Mouse (Mus musculus) limb, embryonic 10.5 days (tissue): Measurements from ENCODE around the gene Slc6a4. TPM values are rescaled to one million over a fixed set of nuclear protein-coding genes. Genes with fewer than 3 reads are reported as not detected.

Experiments
- DNase-seq: peaks from one replicate; pipeline ENCODE4 v3.0.0-alpha.2; 2017; ENCODE audit warnings: low spot score
- H3K27ac ChIP-seq: fragments of 300-500 bp; sonication (generic); 2 replicates; pipeline ENCODE4 v1.5.1; 2016; ENCODE audit warnings: mild to moderate bottlenecking
- H3K27me3 ChIP-seq: fragments of 300-500 bp; sonication (generic); 2 replicates; pipeline ENCODE4 v1.6.1; 2016; ENCODE audit warnings: low read depth, mild to moderate bottlenecking; ENCODE audit not compliant: poor library complexity, severe bottlenecking
- H3K36me3 ChIP-seq: fragments of 300-500 bp; sonication (generic); 2 replicates; pipeline ENCODE4 v1.6.1; 2016; ENCODE audit warnings: mild to moderate bottlenecking, moderate library complexity
- H3K4me1 ChIP-seq: fragments of 300-500 bp; sonication (generic); 2 replicates; pipeline ENCODE4 v1.6.1; 2016
- H3K4me3 ChIP-seq: fragments of 300-500 bp; sonication (generic); 2 replicates; pipeline ENCODE4 v1.5.1; 2016; ENCODE audit warnings: mild to moderate bottlenecking, moderate library complexity
- H3K9me3 ChIP-seq: fragments of 300-500 bp; sonication (generic); replicated peaks from 2 replicates; pipeline ENCODE4 v1.6.1; 2016; ENCODE audit warnings: mild to moderate bottlenecking
- WGBS: fragments of 180-500 bp; shearing (Covaris S2); methylation state at CpG from one replicate; pipeline ENCODE4 v1.1.7; 2016; 5-methylcytosine and 5-hydroxymethylcytosine counted together
- polyA plus RNA-seq: library from polyadenylated mRNA; unstranded; fragments of >200 nt; fragmentation: Nextera tagmentation; extraction: Ambion mirVana; gene quantifications from 2 replicates; pipeline ENCODE4 v1.2.1, GENCODE M21; 2016

The Slc6a4 gene
- polyA plus RNA-seq, 1 experiment from 2014 or later, result 0.43 TPM

- DNase-seq, result peak; percentile 91
- peak overlapping the region; percentile 54 for H3K4me3 ChIP-seq
- no peaks in the 10 kb centered on the region for H3K9me3 ChIP-seq
- no peaks in the 10 kb centered on the region for H3K36me3 ChIP-seq
- WGBS, result under 1% methylated on average over 21 of the region's 21 CpGs
- H3K27me3 ChIP-seq, result peaks cover 71% of the 10 kb centered on the region
- H3K27ac ChIP-seq, result no peak overlapping the region
- peaks cover 26% of the 10 kb centered on the region for H3K4me1 ChIP-seq
Observed at GRCm38 (mm10) chr11:76997305-76997704, 1.1 kb upstream of the Slc6a4 start.

GRCm38 (mm10) chr11:76998705-76999226 lies 363 bp downstream of the Slc6a4 start:
- peaks cover 82% of the 10 kb centered on the region for H3K27me3 ChIP-seq
- peak; percentile 62 for DNase-seq
- no peaks in the 10 kb centered on the region for H3K36me3 ChIP-seq
- peaks cover 29% of the 10 kb centered on the region for H3K4me1 ChIP-seq
- H3K9me3 ChIP-seq, result no peaks in the 10 kb centered on the region
- no peak overlapping the region for H3K27ac ChIP-seq
- H3K4me3 ChIP-seq, result peak overlapping the region; percentile 54
- WGBS, result 11% methylated on average over 24 of the region's 24 CpGs

DNA sequence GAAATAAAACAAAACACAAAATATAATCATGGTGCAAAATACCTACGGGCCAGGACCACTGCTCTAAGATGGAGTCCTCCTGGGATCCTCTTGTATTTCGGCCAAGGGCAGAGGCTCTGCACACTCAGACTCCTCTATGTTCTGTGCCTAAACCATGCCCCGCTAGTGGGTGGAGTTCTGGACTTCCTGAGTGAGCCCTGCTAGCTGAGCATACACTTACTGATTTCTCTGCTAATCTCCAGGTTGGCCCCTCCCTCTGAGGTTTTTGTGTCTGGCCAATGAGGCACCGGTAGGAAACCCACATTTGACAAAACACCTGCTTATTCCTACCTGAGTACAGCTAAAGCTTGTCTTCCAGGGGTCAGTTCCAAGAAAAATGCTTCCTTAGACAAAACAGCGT lies 2.3 kb downstream of the Slc6a4 start:
- Histone ChIP-seq H3K4me1 (peaks cover 29% of the 10 kb centered on the region), H3K27ac (no peak overlapping the region), H3K4me3 (no peak overlapping the region), H3K9me3 (no peaks in the 10 kb centered on the region), H3K27me3 (peaks cover 81% of the 10 kb centered on the region), H3K36me3 (no peaks in the 10 kb centered on the region)
- 71% methylated on average over 5 of the region's 5 CpGs for WGBS
- DNase-seq, result no peak

GRCm38 (mm10) chr11:77002361-77002760 lies 4.0 kb downstream of the Slc6a4 start:
- WGBS, result 68% methylated on average over 1 of the region's 1 CpGs
- H3K9me3 ChIP-seq, result no peaks in the 10 kb centered on the region
- no peak overlapping the region for H3K4me3 ChIP-seq
- peaks cover 65% of the 10 kb centered on the region for H3K27me3 ChIP-seq
- no peak for DNase-seq
- no peaks in the 10 kb centered on the region for H3K36me3 ChIP-seq
- no peak overlapping the region for H3K27ac ChIP-seq
- peaks cover 28% of the 10 kb centered on the region for H3K4me1 ChIP-seq

DNA sequence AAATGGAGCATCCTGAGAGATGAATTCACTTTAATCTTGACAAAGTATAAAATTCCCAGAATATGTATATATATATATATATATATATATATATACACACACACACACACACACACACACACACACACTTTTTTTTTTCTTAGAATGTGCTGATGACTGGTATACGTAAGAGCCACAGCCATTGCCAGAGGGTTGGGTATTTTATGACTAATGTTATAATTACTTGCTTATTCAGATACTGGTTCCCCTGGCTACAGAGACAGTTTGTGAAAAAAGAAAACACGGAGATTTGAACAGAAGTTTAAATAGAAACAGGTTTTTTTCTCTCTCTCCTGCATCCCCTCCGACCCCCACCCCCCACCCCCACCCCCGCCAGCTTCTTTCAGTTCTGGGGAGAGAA lies 7.5 kb downstream of the Slc6a4 start:
- Histone ChIP-seq H3K4me1 (peaks cover 14% of the 10 kb centered on the region), H3K36me3 (no peaks in the 10 kb centered on the region), H3K27ac (no peak overlapping the region), H3K4me3 (no peak overlapping the region), H3K9me3 (no peaks in the 10 kb centered on the region), H3K27me3 (peaks cover 30% of the 10 kb centered on the region)
- no peak for DNase-seq
- WGBS, result 68% methylated on average over 4 of the region's 4 CpGs

DNA sequence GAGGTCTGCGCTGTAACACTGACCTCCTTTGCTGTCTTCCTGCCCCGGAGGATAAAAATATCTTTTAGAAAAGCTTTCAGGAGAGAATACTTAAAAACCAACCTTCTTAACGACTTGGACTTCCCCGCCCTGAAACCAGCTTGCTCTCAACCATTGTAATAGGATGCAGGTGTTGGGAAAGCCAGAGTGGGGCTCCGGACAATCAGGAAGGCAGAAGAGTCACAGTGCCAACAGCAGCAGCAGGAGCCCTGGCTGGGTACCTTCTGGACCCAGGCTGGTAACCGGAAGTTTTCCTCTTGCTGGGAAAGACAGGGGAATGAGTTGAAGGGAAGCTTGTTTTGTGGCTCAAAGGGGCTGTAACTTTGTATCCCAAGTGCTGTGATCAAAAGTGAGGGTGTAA lies 8.2 kb downstream of the Slc6a4 start:
- no peaks in the 10 kb centered on the region for H3K9me3 ChIP-seq
- DNase-seq, result no peak
- 36% methylated on average over 6 of the region's 6 CpGs for WGBS

GRCm38 (mm10) chr11:77009069-77010025 lies 10.9 kb downstream of the Slc6a4 start:
- Histone ChIP-seq H3K36me3 (no peaks in the 10 kb centered on the region), H3K9me3 (no peaks in the 10 kb centered on the region), H3K27ac (no peak overlapping the region), H3K27me3 (0 out of 2 replicates have a peak, but pooled peaks cover 2% of the 10 kb centered on the region), H3K4me1 (peaks cover 10% of the 10 kb centered on the region), H3K4me3 (no peak overlapping the region)
- DNase-seq, result no peak
- 79% methylated on average over 16 of the region's 16 CpGs for WGBS

More for the DNA sequence above, 8.2 kb downstream of the Slc6a4 start:
- Histone ChIP-seq H3K4me3 (no peak overlapping the region), H3K36me3 (no peaks in the 10 kb centered on the region), H3K27ac (no peak overlapping the region), H3K27me3 (peaks cover 22% of the 10 kb centered on the region), H3K4me1 (peaks cover 14% of the 10 kb centered on the region)

- peaks cover 10% of the 10 kb centered on the region for H3K4me1 ChIP-seq
- no peak for DNase-seq
- no peak overlapping the region for H3K27ac ChIP-seq
- no peaks in the 10 kb centered on the region for H3K27me3 ChIP-seq
- H3K4me3 ChIP-seq, result no peak overlapping the region
- WGBS, result 85% methylated on average over 10 of the region's 10 CpGs
- H3K36me3 ChIP-seq, result no peaks in the 10 kb centered on the region
- H3K9me3 ChIP-seq, result no peaks in the 10 kb centered on the region
Observed at GRCm38 (mm10) chr11:77010762-77011475, 12.5 kb downstream of the Slc6a4 start.

DNA sequence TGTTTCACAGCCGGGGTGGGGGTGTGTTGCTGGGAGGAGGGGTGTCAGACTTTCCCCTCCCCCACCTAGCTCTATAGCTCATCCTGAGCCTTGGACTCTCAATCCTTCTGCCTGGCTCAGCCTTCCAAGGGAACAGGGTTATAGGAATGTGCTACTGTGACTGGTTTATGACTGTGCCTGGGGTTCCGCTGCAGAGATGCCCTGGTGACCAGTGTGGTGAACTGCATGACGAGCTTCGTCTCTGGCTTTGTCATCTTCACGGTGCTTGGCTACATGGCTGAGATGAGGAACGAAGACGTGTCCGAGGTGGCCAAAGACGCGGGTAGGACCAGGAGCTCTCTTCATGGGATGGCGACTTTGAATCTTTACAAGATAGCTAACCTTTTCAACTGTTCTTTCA lies 19.6 kb downstream of the Slc6a4 start:
- no peaks in the 10 kb centered on the region for H3K4me1 ChIP-seq
- no peak overlapping the region for H3K4me3 ChIP-seq
- H3K27ac ChIP-seq, result no peak overlapping the region
- H3K27me3 ChIP-seq, result peaks cover 6% of the 10 kb centered on the region; the same call in 1 of the 2 replicates
- no peak for DNase-seq
- no peaks in the 10 kb centered on the region for H3K9me3 ChIP-seq
- 78% methylated on average over 11 of the region's 11 CpGs for WGBS
- no peaks in the 10 kb centered on the region for H3K36me3 ChIP-seq

DNA sequence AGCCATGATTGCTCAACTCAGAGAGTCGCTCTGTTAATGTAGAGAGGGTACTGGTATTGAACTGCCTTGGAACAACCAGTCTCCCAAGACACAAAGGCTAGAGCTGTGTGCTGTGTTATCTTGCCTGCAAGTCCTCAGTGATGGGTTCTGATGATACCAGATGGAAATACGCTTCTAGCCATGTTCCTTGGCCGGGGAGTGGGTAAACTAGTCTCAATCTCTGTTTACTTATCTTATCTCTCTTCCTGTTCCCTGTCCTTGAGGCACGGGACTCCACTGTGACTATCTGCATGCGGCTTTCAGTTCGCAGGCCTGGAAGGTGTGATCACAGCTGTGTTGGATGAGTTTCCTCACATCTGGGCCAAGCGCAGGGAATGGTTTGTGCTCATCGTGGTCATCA lies 21.1 kb downstream of the Slc6a4 start:
- WGBS, result 77% methylated on average over 8 of the region's 8 CpGs
- no peaks in the 10 kb centered on the region for H3K9me3 ChIP-seq
- H3K4me3 ChIP-seq, result no peak overlapping the region
- no peaks in the 10 kb centered on the region for H3K36me3 ChIP-seq
- H3K27me3 ChIP-seq, result peaks cover 6% of the 10 kb centered on the region; the same call in 1 of the 2 replicates
- H3K27ac ChIP-seq, result no peak overlapping the region
- DNase-seq, result no peak
- no peaks in the 10 kb centered on the region for H3K4me1 ChIP-seq

DNA sequence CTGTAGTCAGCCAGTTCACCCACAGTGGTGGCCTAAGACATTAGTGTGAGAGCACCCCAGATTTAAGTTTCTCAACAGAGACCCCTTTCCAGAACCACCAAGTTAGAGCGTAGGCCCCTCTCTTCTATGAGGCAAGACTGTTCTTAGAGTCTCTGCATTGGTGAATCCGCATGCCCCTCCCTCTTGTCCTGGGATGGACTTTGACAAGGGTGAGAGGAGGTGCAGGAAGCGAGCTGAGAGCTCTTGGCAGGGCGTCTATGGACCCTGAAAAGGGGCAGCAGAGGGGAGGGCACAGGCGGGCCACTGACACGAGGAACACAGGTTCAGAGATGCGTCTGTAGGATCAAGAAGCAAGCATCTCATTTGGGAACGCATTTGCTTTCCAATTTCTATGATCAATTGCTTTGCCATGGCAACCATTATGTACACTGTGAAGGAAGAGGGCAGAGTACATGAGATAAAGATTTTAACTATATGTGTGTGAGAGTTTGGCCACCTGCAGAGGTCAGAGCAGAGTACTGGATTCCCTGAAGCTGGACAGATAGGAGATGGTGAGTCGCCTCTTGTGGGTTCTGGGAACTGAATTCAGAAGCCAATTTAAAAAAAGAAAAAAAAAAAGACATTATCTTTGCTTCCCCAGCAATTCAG lies 23.5 kb downstream of the Slc6a4 start:
- Histone ChIP-seq H3K27ac (no peak overlapping the region), H3K4me1 (no peaks in the 10 kb centered on the region), H3K36me3 (no peaks in the 10 kb centered on the region), H3K27me3 (peaks cover 6% of the 10 kb centered on the region; the same call in 1 of the 2 replicates), H3K4me3 (no peak overlapping the region), H3K9me3 (no peaks in the 10 kb centered on the region)
- WGBS, result 85% methylated on average over 9 of the region's 9 CpGs
- no peak for DNase-seq

DNA sequence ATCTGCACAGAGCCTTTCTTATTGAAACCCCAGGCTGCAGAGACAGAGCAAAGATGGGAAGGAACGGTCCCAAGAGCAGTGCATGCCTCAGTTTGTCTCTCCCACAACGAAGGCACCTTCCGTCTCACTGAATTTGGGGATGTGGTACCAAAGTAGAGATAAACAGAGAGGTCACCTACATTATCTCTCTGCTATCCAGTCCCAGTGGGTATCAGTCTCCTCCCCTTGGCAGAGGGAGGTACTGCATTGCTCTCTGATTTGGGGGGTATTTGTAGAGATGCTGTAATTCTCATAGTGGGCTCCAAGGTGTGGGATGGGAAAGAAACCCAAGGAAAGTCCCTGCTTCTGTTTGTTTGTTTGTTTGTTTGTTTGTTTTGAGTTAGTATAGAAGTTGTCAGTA lies 28.2 kb downstream of the Slc6a4 start:
- no peaks in the 10 kb centered on the region for H3K9me3 ChIP-seq
- H3K36me3 ChIP-seq, result no peaks in the 10 kb centered on the region
- H3K4me3 ChIP-seq, result no peak overlapping the region
- no peaks in the 10 kb centered on the region for H3K27me3 ChIP-seq
- H3K27ac ChIP-seq, result no peak overlapping the region
- WGBS, result 76% methylated on average over 3 of the region's 3 CpGs
- no peak for DNase-seq
- H3K4me1 ChIP-seq, result no peaks in the 10 kb centered on the region
